Mouse (Mus musculus): ENCODE measurements around the gene Fibcd1.

Fibcd1 gene

DNA sequence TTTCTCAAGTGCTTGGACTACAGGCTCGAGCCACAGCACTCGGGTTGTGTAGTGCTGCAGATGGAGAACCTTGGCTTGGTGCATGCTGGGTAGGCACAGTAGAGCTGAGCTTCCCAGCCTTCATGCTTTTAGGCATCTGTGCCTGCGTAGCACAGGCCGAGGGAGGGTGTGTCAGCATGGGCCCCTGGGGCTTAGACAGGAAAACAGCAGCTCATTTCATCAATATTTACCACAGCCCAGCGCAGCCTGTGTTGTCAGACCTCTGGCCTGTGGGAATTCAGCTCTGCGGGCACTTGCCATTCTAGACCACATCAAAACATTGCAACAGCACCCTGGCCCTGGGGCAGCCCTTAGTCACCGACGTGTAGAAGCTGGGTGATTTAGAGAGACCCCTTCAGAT, 10.2 kb upstream of the Fibcd1 start:
- DNase-seq: no peak

DNA sequence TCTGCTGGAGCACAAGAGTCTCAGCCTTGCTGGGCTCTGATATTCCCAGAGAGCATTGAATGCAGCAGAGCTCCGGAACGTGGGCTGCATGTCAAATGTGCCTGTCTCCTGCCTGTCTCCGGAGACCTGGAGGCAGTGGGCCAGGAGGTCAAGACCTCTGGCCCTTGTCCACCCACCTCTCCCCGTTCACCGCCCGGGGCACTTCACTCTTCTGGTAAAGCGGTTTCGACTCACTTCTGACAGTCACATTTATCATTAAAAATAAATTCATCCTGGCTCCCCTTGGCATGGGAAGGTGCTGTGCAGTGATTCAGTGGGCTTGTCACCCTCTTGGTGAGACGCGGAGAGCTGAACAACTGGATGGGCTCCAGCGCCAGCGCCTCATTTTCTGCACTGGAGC, 4.3 kb upstream of the Fibcd1 start:
- DNase-seq: no peak

DNA sequence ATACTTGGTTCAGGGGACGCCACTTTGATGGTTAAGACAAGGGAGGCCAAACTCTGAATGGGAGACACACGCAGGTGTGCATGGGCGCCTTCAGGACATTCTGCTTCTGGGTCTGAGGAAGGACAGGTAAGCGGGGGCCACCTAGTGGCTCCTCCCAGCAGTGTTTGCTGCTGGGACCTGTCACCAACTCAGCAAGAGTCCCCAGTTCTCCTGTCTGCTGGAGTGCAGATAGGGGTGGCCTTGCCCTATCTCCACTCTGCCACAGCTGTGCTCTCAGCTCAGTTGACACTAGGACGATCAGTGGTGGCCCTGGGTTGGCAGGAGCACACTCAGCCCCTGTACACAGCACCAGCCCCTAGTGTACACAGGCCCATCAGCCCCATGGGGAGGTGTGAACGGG, 2.1 kb upstream of the Fibcd1 start:
- no peak for DNase-seq

DNA sequence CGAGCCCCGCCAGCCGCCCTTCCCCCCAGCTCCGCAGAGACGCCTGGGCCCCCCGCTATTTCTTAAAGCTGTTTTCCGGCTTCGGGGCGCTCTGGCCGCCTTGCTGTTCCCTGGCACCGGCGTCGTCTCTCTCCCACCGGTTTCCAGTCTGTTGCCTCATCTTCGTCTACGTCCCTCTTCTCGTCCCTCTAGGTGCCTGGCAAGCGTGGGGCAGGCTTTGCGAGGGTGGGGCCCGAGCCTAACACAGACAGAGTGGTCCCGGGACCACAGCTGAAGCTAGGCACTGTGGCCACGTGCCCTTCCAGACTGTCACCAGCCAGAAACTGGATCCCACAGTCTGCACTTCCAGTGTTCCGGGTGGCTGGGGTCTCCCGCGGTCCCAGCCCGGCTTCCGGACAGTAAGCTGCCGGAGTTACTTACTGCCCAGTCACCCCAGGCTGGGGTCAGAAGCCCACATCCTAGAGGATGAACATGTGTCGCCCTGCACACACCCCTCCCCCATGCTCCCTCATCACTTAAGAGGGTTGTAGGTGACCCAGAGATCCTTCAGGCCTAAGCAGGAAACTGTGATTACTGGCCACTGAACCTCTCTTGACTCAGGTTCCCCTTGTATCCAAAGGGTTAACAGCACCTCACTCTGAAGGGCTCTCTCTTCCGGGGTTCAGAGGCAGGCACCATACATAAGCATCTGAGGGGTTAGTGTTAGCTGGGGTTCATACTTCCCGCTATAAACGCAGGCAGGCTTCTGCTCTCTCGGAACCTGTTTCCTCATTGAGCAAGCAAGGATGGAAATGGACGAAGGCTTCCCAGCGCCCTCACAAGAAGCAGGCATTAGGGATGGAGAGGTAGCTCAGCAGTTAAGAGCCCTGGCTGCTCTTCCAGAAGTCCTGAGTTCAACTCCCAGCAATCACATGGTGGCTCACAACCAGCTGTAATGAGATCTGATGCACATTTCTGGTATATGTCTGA, 1.2 kb upstream of the Fibcd1 start:
- DNase-seq: no peak

DNA sequence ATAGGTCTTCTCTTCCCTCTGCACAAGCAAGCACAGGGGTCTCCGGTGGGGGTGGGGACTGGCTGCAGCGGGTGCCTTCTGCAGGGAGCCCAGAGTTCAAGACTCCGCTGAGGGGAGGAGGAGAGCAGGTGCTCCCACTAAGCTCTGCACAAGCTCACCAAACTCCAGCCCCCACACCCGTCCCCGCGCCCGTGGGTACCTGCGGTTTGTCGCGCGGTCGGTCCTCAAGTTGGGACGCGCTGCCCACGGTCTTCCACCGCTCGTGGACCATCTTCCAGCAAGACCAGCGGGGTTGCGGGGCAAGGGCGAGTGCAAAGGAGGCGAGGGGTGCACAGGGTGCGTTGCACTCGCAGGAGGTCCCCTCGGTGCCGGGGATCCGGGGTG, 301 bp downstream of the Fibcd1 start:
- no peak for DNase-seq

DNA sequence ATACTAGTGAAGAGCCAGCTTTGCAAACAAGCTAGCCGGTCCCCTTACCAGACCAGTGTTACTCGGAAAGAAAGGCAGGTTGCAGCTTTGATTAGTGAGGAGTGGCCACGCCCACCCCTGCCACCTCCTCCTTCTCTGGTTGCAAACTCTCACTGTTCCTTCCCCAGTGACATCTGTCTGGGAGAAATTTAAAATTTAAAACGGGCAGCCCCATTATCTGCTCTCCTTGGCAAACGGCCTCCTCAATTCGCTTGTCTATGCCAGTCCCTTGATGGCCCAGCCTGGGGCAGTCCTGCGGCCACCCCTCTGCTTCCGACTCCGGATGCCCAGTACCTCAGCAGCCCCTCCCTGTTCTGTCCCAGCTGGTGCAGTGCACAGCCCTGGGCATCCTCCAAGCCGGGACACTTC, 1.1 kb downstream of the Fibcd1 start:
- DNase-seq: no peak

DNA sequence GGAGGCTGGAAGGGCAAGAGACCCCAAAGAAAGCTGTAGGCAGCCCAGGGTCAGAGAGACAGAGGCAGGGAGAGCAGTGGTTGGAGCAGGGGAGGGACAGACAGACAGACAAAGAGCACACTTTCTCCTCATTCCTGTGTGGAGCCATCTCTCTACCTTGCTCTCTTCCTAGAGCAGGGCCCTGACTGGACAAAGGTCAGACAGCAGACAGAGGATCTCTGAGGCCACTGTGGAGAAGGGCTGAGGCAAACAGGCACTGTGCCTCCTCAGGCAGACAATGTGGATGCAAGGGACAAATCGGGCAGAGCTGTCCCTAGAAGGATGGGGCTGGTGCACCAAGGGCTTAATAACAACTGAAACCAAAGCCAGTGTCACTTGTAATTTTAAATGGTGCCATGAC, 6.9 kb downstream of the Fibcd1 start:
- no peak for DNase-seq

DNA sequence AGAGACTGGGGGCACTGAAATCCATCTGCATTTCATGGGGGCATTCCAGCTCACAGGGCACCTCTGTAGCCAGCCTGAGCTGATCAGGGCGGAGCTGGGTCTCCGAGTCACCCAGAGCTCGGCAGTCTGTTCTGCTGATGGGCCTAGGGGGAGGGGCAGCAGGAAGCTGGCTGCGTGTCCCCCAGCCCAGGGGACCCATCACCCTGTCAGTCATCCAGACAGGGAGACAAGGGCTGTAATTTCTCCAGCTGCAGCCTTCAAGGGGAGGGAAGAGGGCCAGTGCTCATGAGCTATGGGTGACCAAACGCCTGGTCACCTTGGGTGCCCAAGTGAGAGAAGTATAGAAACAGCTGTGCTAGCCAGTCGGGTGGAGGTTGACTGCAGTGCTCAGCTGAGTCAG, 8.8 kb downstream of the Fibcd1 start:
- no peak for DNase-seq

DNA sequence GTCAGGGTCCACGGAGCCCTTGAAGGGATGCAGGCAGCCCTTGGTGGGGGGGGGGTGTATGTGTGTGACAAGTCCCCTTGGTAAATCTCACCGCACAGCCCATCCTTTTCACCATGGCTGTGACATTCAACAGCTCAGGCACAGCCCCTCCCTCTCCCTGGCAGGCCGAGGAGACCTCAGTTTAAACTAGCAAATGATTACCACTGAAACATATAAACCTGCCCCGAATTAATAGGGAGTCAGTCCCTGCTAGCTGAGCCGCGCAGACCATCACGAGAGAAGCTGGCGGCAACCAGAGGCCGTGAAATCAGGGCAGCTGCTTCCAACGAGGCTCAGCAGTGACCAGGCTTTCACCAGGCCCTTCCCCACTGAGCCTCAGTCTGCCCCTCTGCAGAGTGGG, 9.7 kb downstream of the Fibcd1 start:
- DNase-seq: no peak

DNA sequence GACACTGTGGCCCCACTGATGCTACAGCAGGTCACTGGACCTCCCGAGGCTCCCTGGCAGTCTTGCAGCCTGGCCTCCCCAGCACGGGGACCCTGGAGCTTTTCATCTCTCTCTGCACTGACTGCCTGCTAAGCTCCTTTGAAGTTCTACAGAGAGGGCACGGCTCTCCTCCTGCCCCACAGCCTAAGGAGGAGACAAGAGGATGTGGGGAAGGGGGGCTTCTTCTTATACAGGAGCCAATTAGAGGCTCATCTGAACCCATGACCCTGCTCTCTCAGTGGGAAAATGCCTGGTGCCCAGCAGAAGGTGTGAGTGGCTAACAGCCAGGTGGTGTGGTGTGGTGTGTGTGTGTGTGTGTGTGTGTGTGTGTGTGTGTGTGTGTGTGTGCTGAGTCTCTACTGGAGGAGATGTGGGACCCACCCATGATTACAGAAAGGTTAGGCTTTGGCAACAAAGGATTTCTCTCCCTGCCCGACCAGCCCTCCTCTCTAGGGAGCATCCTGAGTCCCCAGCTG, 17.4 kb downstream of the Fibcd1 start:
- DNase-seq: no peak

DNA sequence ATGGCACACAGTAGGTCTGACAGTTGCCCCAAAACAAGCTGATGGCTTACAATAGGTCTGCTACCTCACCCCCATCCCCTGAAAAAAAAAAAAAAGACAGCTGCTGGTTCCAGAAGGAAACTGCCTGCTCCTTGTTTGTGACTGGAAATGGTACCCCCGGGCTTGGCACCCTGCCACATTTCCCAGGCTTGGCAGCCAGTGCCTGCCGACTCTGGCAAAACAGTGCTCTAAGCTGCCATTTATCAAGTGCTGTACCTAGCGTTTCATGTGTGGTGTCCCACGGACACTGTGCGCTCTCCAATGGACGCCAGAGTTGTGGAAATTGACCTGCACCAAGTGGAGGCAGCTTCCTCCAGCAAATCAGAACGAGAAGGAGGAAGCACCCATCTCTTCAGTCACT, 17.9 kb downstream of the Fibcd1 start:
- no peak for DNase-seq

DNA sequence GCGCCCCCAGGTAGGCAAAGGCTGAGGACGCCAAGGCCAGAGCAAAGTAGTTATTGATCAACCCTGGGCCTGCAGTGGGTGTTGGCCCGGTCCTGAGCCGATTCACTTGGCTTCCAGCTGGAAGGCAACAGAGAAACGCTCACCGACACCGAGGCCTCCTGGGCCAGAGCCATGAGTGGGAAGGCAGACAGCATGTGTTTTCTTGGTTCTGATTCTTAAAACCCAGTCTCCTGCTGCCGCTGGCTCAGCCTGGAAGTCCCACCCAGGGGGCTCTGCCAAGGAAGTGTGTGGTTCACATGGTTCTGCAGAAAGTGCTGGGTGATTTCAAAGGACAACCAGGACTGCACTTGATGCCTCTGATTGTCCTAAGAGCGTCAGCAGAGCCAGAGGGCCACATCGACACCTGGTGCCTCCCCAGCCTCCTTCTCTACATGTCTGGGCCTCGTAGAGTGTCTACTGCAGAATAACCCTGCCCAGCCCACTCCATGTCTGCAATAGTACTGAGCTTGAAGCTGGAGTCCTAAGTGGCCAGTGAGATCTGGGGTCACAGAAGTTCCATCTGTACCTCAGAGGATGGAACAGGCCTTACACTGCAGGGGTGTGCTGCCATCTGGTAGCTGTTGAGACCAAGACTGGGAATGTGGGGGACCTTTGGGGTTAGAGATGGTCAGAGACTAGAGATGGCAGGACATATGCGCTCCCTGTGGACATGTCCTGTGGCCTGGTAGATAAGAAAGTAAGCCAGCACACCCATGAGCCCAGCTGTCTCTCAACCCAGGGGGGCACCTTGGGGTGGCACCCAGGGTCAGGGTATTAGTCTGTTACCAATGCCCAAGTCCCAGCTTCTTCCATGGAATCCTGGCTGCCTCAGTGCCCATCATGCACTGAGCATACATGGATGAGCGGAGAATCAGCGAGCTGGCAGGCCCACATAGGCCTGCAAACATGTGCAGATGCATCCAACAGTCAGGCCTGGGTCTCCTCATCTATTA, 19.4 kb downstream of the Fibcd1 start:
- DNase-seq: no peak

DNA sequence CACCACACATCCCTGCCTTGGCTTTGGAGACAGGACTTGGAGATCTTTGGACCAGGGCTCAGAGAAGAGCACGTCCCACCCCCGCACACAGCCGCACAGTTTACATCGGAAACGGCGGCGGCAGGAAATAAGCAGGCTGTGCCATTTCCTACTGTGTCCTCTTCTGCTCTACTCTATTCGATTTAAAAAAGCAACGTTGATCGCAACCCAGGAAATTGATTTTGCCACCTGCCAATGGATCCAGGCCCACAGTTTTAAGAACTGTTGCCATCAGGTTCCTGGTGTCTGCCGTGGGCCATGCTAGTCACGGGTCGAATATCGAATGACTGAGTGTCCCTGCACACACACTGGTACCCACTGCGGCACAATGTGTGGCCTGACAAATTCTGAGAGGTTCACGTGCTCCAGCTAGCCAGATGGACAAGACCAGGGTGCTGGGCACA, 20.3 kb downstream of the Fibcd1 start:
- DNase-seq: no peak

DNA sequence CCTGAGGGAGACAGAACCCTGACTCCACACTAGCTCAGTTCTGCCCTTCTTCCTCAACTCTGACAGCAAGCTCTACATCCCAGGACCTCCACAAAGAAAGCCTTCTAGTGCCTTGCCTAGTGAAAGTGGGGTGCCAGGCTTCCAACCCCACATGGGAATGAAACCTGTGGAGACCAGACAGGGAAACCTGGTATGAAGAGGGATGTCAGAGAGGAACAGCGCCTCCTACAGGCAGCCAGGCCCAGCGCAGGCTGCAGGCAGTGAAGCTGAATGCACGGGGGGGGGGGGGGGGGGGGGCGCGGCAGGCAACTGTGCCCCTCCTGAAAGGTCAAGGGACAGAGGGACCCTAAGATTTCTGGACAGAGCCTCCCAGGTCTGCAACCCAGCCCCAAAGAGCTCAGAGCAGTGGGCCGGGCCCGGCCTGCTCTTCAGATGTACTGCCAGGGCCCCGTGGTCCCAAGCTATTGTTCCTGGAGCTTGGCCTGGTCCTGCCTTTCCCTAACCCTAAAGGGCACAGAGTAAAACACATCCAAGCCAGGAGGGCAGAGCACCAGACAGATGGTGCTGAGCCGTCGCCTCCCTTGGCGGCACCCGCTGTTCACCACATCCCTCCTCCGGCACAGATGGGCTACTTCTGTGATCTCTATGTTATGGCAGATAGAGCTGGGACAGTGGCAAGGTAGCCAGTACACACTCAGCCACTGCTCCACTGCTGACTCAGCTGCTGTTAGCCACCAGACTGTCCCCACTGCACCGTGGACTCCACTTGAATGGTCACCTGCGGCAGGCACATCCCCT, 21.7 kb downstream of the Fibcd1 start:
- DNase-seq: peak; percentile 44

DNA sequence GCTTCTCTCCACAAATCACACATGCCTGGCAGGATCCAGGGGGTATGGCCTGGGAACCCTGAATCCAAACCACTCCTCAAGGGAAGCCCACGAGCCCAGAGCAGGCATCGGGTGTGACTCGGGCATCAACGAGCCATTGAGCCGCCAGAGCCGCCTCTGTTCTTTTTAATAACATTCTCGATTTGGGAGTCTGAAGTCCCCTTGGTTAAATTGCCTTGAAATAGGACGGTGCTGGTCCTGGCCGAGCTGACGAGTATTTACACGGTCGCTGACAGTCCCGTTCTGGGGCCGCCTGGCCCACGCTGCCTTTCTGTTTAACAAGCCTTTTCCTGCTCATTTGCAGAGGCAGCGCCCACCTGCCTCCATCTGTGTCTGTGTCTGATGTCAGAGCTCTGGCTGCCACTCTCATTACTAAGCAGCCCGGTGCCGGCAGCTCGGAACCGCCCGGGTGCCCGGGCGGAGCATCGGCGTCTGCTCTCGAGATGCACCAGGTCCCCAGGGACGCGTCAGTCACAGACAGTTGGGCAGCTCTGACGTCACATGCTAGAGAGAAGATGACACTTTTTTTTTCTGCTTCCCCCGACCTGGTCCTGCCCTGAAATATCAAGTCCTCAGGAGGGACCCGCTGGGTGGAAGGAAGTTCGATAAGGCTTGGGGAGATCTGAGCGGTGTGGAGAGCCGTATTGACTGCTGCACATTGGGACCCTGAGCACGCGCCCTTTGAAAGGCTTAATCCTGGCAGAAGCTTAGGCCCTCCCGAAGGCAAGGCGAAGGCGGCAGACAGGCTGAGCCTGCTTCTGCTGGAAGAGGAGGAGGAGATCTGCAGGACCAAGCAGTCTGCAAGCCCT, 23.1 kb downstream of the Fibcd1 start:
- DNase-seq: peak; percentile 81

DNA sequence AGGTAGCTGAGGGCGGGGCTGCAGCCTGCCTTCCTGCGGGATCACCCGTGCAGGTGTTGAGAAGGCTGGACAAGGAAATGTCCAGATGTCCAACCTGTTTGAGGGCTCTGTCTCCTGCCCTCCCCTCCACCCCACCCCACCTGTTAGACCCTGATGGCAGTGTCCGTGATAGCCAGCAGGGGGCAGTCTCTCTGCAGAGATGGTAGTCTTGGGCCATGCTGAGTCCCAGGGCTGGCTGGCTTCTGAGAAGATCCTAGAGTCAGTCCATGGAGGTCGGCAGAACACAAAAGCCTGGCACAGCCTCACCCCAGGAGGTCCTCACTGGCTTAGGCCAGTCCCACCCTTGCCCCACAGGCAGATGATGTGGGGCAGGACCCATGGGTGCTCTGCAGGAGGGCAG, 30.4 kb downstream of the Fibcd1 start:
- DNase-seq: peak; percentile 50

DNA sequence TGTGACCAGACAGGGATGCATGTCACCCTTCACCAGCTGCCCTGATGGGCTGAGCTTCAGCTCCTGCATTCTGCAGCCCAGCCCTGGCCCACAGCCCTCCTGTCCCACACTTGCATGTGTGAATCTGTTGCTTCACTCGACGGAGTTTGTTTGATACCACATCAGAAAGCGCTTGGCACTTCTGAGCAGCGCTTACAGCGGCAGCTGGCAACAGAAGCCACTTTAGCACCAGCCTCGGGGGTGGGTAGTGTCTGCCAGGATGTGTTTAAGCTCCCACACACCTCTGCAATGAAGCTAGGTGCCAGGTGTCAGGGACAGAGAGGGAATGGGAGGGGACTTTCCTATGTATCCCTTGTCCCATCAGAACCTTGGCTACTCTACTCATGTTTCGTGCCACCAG, 31.1 kb downstream of the Fibcd1 start:
- DNase-seq: peak; percentile 52

DNA sequence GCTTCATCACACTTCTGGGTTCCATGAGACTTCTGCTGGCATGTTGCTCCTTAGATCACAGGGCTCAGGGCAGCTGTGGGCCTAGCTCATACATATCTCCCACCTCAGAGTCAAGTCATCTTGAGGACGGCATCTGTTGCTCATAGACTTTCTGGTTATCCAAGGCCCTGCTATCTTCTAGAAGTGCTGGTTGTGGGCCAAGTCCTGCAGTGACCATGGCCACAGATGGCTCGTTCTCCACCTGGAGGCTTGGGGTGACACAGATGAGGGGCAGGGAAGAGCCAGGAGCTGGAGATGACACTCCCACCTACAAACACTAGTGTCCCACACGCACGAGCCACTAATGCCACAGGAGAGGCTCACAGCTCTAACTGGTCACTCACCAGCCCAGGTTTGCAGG, 32.2 kb downstream of the Fibcd1 start:
- DNase-seq: no peak

DNA sequence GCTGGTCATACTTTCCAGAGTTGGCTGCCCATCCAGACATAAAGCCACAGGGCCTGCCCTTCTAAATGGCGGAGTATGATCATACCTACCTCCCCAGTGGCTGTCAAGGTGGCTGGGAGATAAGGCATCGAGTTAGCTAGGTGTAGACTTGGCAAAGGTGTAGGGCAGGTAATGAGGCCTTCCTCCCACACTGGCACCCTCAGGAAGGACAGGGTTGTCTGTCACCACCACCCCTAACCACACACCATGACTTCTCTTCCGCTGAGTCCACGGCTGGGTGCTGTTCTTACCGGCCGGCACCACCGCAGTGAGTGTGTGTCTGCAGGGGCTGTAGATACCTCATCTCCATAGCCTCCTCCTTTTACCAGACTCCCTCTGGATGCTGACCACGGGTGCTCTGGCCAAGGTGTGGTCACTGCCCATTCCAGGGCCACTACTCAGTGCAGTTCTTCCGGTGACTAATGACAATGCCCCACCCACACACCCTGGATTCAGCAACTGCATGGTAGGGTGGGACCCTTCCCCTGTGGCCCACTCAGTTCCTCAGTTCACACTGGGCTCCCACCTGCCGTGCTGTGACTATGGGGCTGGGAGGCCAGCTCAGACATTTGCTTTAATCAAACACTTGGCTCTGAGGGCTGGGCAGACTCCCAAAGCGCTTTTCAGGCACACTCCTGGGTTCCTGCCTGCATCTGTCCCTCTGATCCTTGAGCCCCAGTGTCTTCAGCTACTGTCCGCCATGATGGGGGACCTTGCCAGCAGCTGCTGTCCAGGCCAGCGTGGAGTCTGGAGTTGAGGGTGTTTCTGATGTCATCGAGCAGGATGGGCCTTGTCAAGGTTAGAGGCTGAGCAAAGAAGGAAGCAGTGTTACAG, 34.5 kb downstream of the Fibcd1 start:
- no peak for DNase-seq

DNA sequence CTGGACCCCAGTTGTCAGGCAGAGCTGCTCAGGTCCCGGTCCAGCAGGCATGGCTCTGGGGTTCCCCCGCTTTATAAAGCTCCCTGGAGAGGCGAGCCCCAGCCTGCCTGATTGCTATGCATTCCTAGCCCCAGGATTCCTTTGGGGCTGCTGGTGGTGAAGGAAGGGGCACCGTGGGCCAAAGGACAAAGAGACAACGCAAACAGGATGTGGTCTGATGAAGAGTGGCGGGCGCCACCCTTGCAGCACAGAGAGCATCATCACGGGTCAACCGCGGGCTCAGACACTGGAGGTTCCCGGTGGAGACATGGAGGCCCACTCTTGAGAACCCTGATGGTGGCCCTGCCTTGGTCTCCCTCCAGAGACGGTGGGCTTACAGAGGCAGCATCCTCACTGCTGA, 35.4 kb downstream of the Fibcd1 start, which contains the start of gene Qrfp:
Qrfp (minus strand) TSS at position 137 of the 400 bp plus-strand sequence.
- DNase-seq: no peak

All from right cerebral cortex, postnatal 25 days (tissue).